Mouse (Mus musculus) forebrain, postnatal 0 days (tissue): ENCODE measurements around the gene Fgd6. TPM values are rescaled to one million over a fixed set of nuclear protein-coding genes. Genes with fewer than 3 reads are reported as not detected.

Source experiments
- ATAC-seq: fragments of 200-750 bp; cut with Nextera tagmentation; 2 replicates; pipeline ENCODE4 v1.8.0; 2017; ENCODE audit warnings: mild to moderate bottlenecking, moderate library complexity
- DNase-seq: peaks from one replicate; pipeline ENCODE4 v3.0.0-alpha.2; 2015
- H3K27ac ChIP-seq: fragments of 300-500 bp; sonication (generic); 2 replicates; pipeline ENCODE4 v1.5.1; 2014; ENCODE audit warnings: low read depth, mild to moderate bottlenecking, antibody characterized with exemption, low read length, moderate library complexity, mixed read lengths
- H3K27me3 ChIP-seq: fragments of 300-500 bp; sonication (generic); 2 replicates; pipeline ENCODE4 v1.6.1; 2014; ENCODE audit warnings: mild to moderate bottlenecking, low read length, mixed read lengths; ENCODE audit not compliant: insufficient read depth
- H3K36me3 ChIP-seq: fragments of 300-500 bp; sonication (generic); 2 replicates; pipeline ENCODE4 v1.6.1; 2014; ENCODE audit warnings: mild to moderate bottlenecking, moderate library complexity; ENCODE audit not compliant: insufficient read depth
- H3K4me1 ChIP-seq: fragments of 300-500 bp; sonication (generic); 2 replicates; pipeline ENCODE4 v1.6.1; 2014; ENCODE audit warnings: antibody characterized with exemption; ENCODE audit not compliant: insufficient read depth
- H3K4me2 ChIP-seq: fragments of 300-500 bp; sonication (generic); 2 replicates; pipeline ENCODE4 v1.6.1; 2014; ENCODE audit warnings: low read depth, mild to moderate bottlenecking, moderate library complexity
- H3K4me3 ChIP-seq: fragments of 300-500 bp; sonication (generic); 2 replicates; pipeline ENCODE4 v1.5.1; 2014; ENCODE audit warnings: low read depth, low read length, mixed read lengths
- H3K9ac ChIP-seq: fragments of 300-500 bp; sonication (generic); 2 replicates; pipeline ENCODE4 v1.6.1; 2014; ENCODE audit warnings: mild to moderate bottlenecking
- H3K9me3 ChIP-seq: fragments of 300-500 bp; sonication (generic); 2 replicates; pipeline ENCODE4 v1.6.1; 2016; ENCODE audit warnings: low read length
- CTCF ChIP-seq: sonication (generic); IDR thresholded peaks from 2 replicates; pipeline ENCODE4 v1.5.1; 2016; ENCODE audit warnings: antibody characterized with exemption, control low read depth, low read depth
- WGBS: fragments of 180-500 bp; shearing (Covaris S2); extraction: QIAGEN DNeasy Blood & Tissue Kit; methylation state at CpG from one replicate; pipeline ENCODE4 v1.1.7; 2014; 5-methylcytosine and 5-hydroxymethylcytosine counted together
- polyA plus RNA-seq: library from polyadenylated mRNA; unstranded; fragments of >200 nt; fragmentation: Nextera tagmentation; extraction: Ambion mirVana; gene quantifications from 2 replicates; pipeline ENCODE4 v1.2.1, GENCODE M21; 2015
- total RNA-seq: library from RNA; depleted of rRNA; stranded (reverse); fragments of >200 nt; gene quantifications from 2 replicates; pipeline ENCODE4 v1.2.3, GENCODE M21; 2014

The Fgd6 gene
- total and polyA plus RNA-seq, 2 experiments from 2014 or later = 1.5 to 3.6 TPM

DNA sequence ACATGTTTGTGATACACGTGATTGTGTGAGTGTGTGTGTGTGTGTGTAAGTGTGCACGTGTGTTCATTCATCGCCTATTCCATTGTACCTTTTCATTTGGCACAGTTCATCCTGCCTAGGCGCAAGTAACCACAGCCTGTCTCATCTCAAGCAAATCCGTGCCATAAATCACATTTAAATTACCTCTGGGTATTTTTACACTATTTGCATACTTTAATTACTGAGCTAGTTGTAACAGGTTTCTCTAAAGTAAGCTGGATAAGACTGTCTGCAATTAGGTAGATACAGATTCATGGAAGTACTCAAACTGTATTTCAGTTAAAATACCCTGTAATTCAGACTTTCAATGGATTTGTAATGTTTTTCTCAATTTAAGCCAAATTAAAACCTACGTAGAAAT, 20.7 kb downstream of the Fgd6 start:
- Histone ChIP-seq H3K9ac (no peak overlapping the region), H3K27me3 (no peaks in the 10 kb centered on the region), H3K4me1 (no peaks in the 10 kb centered on the region), H3K27ac (no peak overlapping the region), H3K9me3 (no peaks in the 10 kb centered on the region), H3K36me3 (no peaks in the 10 kb centered on the region), H3K4me2 (no peak overlapping the region), H3K4me3 (no peak overlapping the region)
- no peak for DNase-seq
- WGBS = 88% methylated on average over 6 of the region's 6 CpGs
- TF ChIP-seq CTCF = no peak
- no peak for ATAC-seq

DNA sequence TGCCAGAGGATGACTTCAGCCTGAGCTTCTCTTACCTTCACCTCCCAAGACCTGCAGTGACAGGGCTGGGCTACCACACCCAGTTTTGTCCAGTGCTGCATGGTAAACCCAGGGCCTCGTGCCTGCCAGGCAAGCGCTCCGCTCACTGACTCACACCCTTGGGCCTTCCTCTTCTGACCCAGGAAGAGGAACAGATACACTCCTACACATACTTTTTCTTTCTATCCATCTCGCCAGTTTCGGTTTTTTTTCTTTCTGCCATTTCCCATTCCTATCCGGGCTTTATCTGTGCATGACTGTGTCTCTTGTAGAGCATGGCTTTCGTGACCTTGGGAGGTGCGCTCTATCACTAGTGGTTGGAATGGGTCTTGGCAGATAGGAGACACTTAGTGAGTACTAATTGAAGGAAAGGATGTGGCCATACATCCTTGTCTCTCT, 23.8 kb downstream of the Fgd6 start:
- no peaks in the 10 kb centered on the region for H3K9me3 ChIP-seq
- no peak for TF ChIP-seq CTCF
- no peak overlapping the region for H3K9ac ChIP-seq
- H3K27ac ChIP-seq = no peak overlapping the region
- H3K36me3 ChIP-seq = no peaks in the 10 kb centered on the region
- no peak for DNase-seq
- no peaks in the 10 kb centered on the region for H3K27me3 ChIP-seq
- no peak overlapping the region for H3K4me2 ChIP-seq
- H3K4me1 ChIP-seq = no peaks in the 10 kb centered on the region
- WGBS = 96% methylated on average over 8 of the region's 8 CpGs
- no peak overlapping the region for H3K4me3 ChIP-seq
- no peak for ATAC-seq

DNA sequence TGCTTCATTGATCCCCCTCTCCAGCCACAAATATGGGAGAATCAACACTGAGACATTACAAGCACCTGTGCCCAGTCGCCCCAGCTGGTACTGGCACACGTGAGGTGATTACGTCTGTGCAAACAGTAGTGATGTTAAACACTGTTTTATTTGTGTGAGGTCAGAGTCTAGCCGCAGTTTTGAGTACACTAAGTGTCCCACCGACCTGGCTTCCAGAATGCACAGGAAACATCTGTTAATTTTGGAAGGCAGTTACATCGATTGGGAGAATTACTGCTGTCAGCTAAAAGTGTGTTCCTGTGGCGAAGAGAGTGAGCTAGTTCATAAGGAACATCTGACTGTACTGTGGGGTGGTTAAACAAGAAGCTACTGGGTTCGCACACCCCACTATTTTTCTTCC, 24.4 kb downstream of the Fgd6 start:
- Histone ChIP-seq H3K4me3 (no peak overlapping the region), H3K36me3 (no peaks in the 10 kb centered on the region), H3K27ac (no peak overlapping the region), H3K9me3 (no peaks in the 10 kb centered on the region), H3K4me2 (no peak overlapping the region), H3K9ac (no peak overlapping the region), H3K4me1 (no peaks in the 10 kb centered on the region), H3K27me3 (no peaks in the 10 kb centered on the region)
- 85% methylated on average over 8 of the region's 8 CpGs for WGBS
- TF ChIP-seq CTCF = no peak
- DNase-seq (no peak), ATAC-seq (no peak)

DNA sequence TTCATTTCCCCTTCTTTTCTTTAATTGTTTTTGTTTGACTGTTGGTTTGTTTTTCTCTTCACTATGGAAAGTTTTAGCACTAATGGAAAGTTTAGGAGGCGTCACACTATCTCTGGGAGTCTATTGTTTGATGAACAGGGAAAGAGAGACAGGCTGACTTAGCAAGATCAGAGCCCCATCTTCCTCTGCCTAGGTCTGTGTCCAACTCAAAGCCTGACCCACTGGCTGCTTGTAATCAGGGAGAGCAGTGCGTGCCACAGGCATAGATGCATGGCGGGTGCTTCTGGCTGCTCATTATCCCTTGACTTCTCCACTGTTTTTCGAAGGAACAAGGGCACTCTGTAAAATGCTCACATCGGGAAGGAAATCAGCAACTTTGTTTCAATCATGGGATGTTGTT, 26.6 kb downstream of the Fgd6 start:
- no peak for DNase-seq
- TF ChIP-seq CTCF = no peak
- 57% methylated on average over 5 of the region's 5 CpGs for WGBS
- no peaks in the 10 kb centered on the region for H3K27me3 ChIP-seq
- H3K27ac ChIP-seq = no peak overlapping the region
- no peaks in the 10 kb centered on the region for H3K9me3 ChIP-seq
- no peak for ATAC-seq
- no peaks in the 10 kb centered on the region for H3K4me1 ChIP-seq
- H3K9ac ChIP-seq = no peak overlapping the region
- no peak overlapping the region for H3K4me2 ChIP-seq
- H3K36me3 ChIP-seq = no peaks in the 10 kb centered on the region
- no peak overlapping the region for H3K4me3 ChIP-seq

DNA sequence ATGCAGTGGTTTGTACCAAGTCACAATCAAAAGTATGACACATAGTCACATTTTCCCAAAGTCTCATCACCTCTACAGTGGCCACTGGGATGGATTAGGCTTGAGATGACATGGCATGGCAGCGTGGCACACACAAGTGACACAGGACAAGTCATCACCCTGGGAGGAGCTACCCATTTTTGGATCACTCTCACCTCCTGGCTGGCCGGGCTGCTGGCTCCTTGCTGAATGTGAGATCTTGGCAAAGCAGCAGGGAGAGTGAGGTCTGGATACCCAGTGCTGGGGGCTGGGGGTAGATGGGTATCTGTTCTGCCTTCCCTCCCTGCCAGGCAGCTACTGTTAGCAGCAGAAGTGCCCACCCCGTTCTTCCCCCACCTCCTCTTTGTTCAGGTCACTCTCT, 31.1 kb downstream of the Fgd6 start:
- no peak for TF ChIP-seq CTCF
- H3K4me3 ChIP-seq = no peak overlapping the region
- ATAC-seq = no peak
- H3K4me2 ChIP-seq = no peak overlapping the region
- no peaks in the 10 kb centered on the region for H3K36me3 ChIP-seq
- no peak overlapping the region for H3K9ac ChIP-seq
- H3K9me3 ChIP-seq = no peaks in the 10 kb centered on the region
- no peak for DNase-seq
- no peaks in the 10 kb centered on the region for H3K27me3 ChIP-seq
- H3K27ac ChIP-seq = no peak overlapping the region
- H3K4me1 ChIP-seq = no peaks in the 10 kb centered on the region
- 51% methylated on average over 3 of the region's 3 CpGs for WGBS

DNA sequence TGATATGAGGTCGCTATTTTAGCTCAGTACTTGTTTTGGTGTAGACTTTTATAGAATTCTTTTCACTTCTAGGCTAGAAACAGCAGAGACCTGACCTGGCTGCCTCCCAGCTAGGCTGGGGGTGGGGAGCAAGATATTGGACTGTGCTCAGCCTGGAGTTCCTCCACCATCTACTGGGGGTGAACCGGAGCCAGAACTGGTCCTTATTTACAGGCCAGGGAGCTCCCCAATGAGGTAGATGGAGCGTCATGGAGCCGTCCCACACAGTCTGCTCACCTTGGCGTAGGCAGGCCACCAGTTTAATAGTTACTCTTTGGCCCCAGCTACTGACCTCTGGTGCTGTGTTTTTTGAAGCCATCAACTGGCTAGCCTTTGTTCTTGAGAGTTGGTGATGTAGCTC, 32.9 kb downstream of the Fgd6 start:
- 85% methylated on average over 5 of the region's 5 CpGs for WGBS

DNA sequence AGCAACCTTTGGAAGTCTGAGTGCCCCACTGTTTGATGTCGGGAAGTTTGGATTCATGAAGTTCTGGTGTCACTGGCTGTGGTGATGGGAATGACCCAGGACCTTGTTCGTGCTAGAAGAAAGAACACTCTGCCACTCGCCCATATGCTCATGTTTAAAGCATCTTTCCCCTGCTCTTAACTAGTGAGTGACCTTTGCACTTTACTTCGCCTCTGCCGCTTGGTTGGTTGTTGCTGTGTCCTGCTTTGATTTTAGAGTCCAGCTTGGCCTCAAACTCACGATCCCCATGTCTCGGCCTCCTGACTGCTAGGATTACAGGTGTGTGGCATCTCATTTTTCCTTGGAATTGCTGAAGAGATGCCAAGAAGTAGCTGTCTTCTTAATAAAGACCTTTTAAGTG, 35.8 kb downstream of the Fgd6 start:
- Histone ChIP-seq H3K36me3 (no peaks in the 10 kb centered on the region), H3K4me2 (no peak overlapping the region), H3K9me3 (no peaks in the 10 kb centered on the region), H3K4me1 (no peaks in the 10 kb centered on the region), H3K27ac (no peak overlapping the region), H3K9ac (no peak overlapping the region), H3K4me3 (no peak overlapping the region), H3K27me3 (no peaks in the 10 kb centered on the region)
- ATAC-seq (no peak), DNase-seq (no peak)
- 93% methylated on average over 7 of the region's 7 CpGs for whole genome bisulfite sequencing
- TF ChIP-seq CTCF = no peak

More for the DNA sequence above, 32.9 kb downstream of the Fgd6 start:
- Histone ChIP-seq H3K27ac (no peak overlapping the region), H3K4me2 (no peak overlapping the region), H3K36me3 (no peaks in the 10 kb centered on the region), H3K4me3 (no peak overlapping the region), H3K27me3 (no peaks in the 10 kb centered on the region), H3K9me3 (no peaks in the 10 kb centered on the region), H3K4me1 (no peaks in the 10 kb centered on the region), H3K9ac (no peak overlapping the region)
- no peak for DNase-seq
- no peak for ATAC-seq
- no peak for TF ChIP-seq CTCF

DNA sequence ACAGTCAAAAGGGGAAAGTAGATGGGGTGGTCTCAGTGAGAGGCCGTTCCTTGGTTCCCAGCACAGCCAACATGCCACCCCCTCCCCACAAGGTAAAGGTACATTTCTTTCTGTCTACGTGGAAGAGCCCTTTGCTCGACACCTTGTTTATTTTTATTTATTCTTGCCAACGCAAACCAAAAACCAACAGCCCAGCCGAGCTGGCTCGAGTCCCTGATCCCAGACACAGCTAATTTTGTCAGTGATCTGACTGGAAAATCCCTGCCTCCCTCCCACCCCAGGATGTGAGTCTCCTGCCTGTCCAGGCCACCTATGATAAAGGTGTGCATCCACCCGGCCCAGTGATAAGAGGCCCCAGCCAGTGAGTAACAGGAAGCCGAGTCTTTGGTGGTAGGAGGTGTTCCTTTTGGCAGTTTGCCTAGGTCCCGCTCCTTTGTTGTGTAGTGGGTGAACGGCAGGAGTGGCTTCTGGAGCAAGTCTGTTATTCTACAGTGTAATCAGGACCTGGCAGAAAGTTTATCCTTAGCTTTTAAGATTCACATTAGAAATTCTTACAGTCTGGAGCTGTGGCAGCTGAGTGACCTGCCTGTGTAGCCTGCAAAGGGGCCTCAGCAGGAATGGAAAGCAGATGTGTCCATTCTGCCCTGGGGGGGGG, 36.6 kb downstream of the Fgd6 start:
- Histone ChIP-seq H3K4me3 (no peak overlapping the region), H3K36me3 (no peaks in the 10 kb centered on the region), H3K27ac (no peak overlapping the region), H3K9me3 (no peaks in the 10 kb centered on the region), H3K4me1 (no peaks in the 10 kb centered on the region), H3K27me3 (no peaks in the 10 kb centered on the region), H3K4me2 (no peak overlapping the region), H3K9ac (no peak overlapping the region)
- TF ChIP-seq CTCF = no peak
- DNase-seq = no peak
- peak; percentile 27; the same call in 1 of the 2 replicates for ATAC-seq
- 53% methylated on average over 10 of the region's 10 CpGs for WGBS
